Mouse (Mus musculus): ENCODE measurements around the gene Efhc2. TPM values are rescaled to one million over a fixed set of nuclear protein-coding genes. Genes with fewer than 3 reads are reported as not detected.

Efhc2 gene
- polyA plus RNA-seq (2014; fragmentation: Nextera tagmentation; extraction: Ambion mirVana) = not detected in 2 replicates

DNA sequence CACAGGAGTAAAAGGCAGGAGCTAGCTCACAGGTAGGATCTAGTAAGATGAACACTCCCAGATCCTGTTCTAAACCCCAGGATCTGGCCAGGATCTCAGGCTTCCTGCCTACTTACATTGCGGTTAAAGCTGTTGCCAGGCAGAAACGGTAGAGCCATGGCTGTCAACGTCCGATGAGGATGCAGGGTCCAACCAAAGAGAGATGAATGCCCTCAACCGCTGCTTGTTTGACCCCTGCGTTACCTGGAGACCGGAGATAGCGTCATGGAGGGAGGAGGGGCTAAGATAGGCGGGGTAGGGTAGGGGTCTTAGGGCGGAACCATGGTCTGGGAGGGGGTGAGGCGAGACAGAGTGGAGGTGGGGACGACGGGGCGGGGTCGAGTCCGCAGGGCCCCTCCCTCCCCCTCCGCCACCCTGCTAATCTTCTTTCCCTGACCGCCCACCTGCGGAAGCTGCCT is at the start of gene Efhc2:
Efhc2 (minus strand) TSS at position 243 of the 458 bp plus-strand sequence.
- Histone ChIP-seq H3K4me1 (ENCODE audit: control insufficient read depth in 2 of 2, insufficient read depth in 2 of 2, low read length in 2 of 2) (no peaks in the 10 kb centered on the region), H3K9ac (ENCODE audit: low read length) (peak within 1 kb of the TSS; percentile 46; the same call in 1 of the 2 replicates), H3K27ac (replicated peaks in 1 of 2; ENCODE audit: control insufficient read depth in 1 of 2, insufficient read depth in 1 of 2, low read depth in 2 of 2, low read length in 2 of 2) (no peak within 1 kb of the TSS), H3K36me3 (ENCODE audit: control insufficient read depth, insufficient read depth, low read length) (no peaks in the 10 kb centered on the region), H3K4me2 (ENCODE audit: low read length) (peak within 1 kb of the TSS; percentile 64), H3K9me3 (ENCODE audit: control insufficient read depth, low read length) (no peaks in the 10 kb centered on the region), H3K27me3 (ENCODE audit: control insufficient read depth, insufficient read depth, low read length) (no peaks in the 10 kb centered on the region), H3K4me3 (ENCODE audit: control insufficient read depth in 1 of 2, insufficient read depth in 1 of 2, low read depth in 1 of 2, low read length in 2 of 2) (peak within 1 kb of the TSS; percentile 34 to 46)
- WGBS = 16% methylated on average over 17 of the region's 19 CpGs
- ATAC-seq (ENCODE audit: insufficient number of reproducible peaks, insufficient read depth, low FRiP score, low read depth) = no peak

DNA sequence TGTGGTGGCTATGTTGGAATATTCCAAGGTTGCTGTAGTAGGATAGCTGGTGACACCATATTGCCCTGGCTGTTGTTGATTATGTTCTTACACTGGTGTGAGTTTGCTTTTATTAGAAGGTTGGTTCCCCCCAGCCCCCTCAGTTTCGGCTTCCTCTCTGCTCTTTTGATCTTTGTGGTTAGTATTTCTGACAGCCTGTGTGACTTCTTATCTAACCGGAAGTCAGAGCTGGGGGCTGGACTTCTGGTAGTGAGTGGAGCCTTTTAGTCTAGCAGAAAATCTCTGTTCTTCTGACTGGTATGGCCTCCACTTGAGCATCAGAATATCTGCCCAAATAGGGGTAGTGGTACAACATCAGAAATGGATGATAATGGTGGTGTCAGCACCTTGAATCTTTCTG is 45.9 kb upstream of the Efhc2 start:
- H3K4me1 ChIP-seq (ENCODE audit: control insufficient read depth in 2 of 2, insufficient read depth in 2 of 2, low read length in 2 of 2) = no peaks in the 10 kb centered on the region
- no peak overlapping the region for H3K4me3 ChIP-seq (ENCODE audit: control insufficient read depth in 1 of 2, insufficient read depth in 1 of 2, low read depth in 1 of 2, low read length in 2 of 2)
- no peak overlapping the region for H3K27ac ChIP-seq (replicated peaks in 1 of 2; ENCODE audit: control insufficient read depth in 1 of 2, insufficient read depth in 1 of 2, low read depth in 2 of 2, low read length in 2 of 2)
- no peaks in the 10 kb centered on the region for H3K27me3 ChIP-seq (ENCODE audit: control insufficient read depth, insufficient read depth, low read length)
- ATAC-seq (ENCODE audit: insufficient number of reproducible peaks, insufficient read depth, low FRiP score, low read depth) = no peak
- no peaks in the 10 kb centered on the region for H3K36me3 ChIP-seq (ENCODE audit: control insufficient read depth, insufficient read depth, low read length)
- H3K9me3 ChIP-seq (ENCODE audit: control insufficient read depth, low read length) = no peaks in the 10 kb centered on the region
- 43% methylated on average over 2 of the region's 2 CpGs for WGBS
- no peak overlapping the region for H3K4me2 ChIP-seq (ENCODE audit: low read length)
- H3K9ac ChIP-seq (ENCODE audit: low read length) = no peak overlapping the region

DNA sequence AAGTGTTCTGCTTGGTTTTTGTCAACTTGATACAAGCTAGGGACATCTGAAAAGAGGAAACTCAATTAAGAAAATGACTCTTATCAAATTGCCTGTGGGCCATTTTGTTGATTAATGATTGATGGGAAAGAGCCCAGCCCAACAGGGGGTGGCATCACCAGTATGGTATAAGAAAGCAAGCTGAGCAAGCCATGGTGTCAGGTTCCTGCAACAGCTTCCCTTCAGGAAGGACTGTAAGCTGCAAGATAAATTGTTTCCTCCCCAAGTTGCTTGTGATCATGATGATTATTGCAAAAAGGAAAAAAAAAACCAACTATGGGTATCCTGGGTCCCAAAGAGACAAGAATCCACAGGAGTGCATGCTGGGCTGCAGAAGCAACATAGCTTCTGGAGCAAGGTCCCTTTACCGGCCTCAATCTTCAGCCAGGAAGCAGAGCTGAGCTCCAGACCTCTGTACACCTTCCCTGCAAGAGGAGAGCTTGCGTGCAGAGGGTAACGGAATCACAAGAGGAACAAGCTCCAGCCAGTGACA is 18.8 kb downstream of the Efhc2 start:
- no peak for ATAC-seq (ENCODE audit: insufficient number of reproducible peaks, insufficient read depth, low FRiP score, low read depth)

DNA sequence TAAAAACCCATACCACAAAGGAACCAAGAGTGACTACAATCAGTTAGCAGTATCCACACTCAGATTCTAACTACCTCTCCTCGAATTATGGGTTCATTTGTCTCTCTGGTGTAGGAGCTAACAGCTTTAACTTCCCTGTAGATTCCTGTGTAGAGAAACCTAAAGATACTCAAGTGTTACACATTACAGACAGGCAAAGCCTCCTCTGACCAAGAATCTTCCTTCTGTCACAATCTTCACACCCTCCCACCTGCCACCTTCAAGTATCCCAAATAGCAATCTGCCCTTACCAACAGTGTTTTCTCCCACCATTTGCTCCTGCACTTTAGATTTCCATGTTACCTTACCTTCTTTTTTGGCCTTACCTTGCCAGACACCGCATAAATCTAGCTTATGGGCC is 35.3 kb downstream of the Efhc2 start:
- H3K4me2 ChIP-seq (ENCODE audit: low read length) = no peak overlapping the region

More for the DNA sequence above, 18.8 kb downstream of the Efhc2 start:
- no peaks in the 10 kb centered on the region for H3K4me1 ChIP-seq (ENCODE audit: control insufficient read depth in 2 of 2, insufficient read depth in 2 of 2, low read length in 2 of 2)
- H3K4me2 ChIP-seq (ENCODE audit: low read length) = no peak overlapping the region
- no peaks in the 10 kb centered on the region for H3K9me3 ChIP-seq (ENCODE audit: control insufficient read depth, low read length)
- no peak overlapping the region for H3K9ac ChIP-seq (ENCODE audit: low read length)
- H3K4me3 ChIP-seq (ENCODE audit: control insufficient read depth in 1 of 2, insufficient read depth in 1 of 2, low read depth in 1 of 2, low read length in 2 of 2) = no peak overlapping the region
- H3K27ac ChIP-seq (replicated peaks in 1 of 2; ENCODE audit: control insufficient read depth in 1 of 2, insufficient read depth in 1 of 2, low read depth in 2 of 2, low read length in 2 of 2) = no peak overlapping the region
- WGBS = 66% methylated on average over 3 of the region's 3 CpGs
- no peaks in the 10 kb centered on the region for H3K27me3 ChIP-seq (ENCODE audit: control insufficient read depth, insufficient read depth, low read length)
- no peaks in the 10 kb centered on the region for H3K36me3 ChIP-seq (ENCODE audit: control insufficient read depth, insufficient read depth, low read length)

DNA sequence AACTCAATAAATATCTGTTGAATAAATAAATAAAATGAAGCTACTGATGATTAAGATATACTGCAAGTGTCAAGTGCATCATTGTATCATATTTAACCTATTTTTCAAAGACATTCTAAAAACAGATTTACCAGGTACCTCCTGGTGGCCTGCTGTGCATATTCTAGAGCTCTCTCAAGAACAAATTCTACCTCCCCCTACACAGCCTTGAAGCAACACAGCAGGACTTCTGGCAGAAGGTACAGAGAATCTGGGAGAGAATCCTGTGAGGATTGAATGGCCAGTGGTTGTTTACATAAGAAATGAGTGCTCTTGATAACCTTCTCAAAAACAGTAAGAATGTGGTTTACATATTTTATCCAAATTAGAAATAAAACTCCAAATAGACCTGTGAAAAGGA is 94.0 kb downstream of the Efhc2 start:
- Histone ChIP-seq H3K9me3 (ENCODE audit: control insufficient read depth, low read length) (no peaks in the 10 kb centered on the region), H3K9ac (ENCODE audit: low read length) (no peak overlapping the region), H3K4me1 (ENCODE audit: control insufficient read depth in 2 of 2, insufficient read depth in 2 of 2, low read length in 2 of 2) (no peaks in the 10 kb centered on the region), H3K36me3 (ENCODE audit: control insufficient read depth, insufficient read depth, low read length) (no peaks in the 10 kb centered on the region), H3K27me3 (ENCODE audit: control insufficient read depth, insufficient read depth, low read length) (no peaks in the 10 kb centered on the region), H3K27ac (replicated peaks in 1 of 2; ENCODE audit: control insufficient read depth in 1 of 2, insufficient read depth in 1 of 2, low read depth in 2 of 2, low read length in 2 of 2) (no peak overlapping the region), H3K4me2 (ENCODE audit: low read length) (no peak overlapping the region), H3K4me3 (ENCODE audit: control insufficient read depth in 1 of 2, insufficient read depth in 1 of 2, low read depth in 1 of 2, low read length in 2 of 2) (no peak overlapping the region)
- ATAC-seq (ENCODE audit: insufficient number of reproducible peaks, insufficient read depth, low FRiP score, low read depth) = no peak

More for the DNA sequence above, 35.3 kb downstream of the Efhc2 start:
- H3K36me3 ChIP-seq (ENCODE audit: control insufficient read depth, insufficient read depth, low read length) = no peaks in the 10 kb centered on the region
- H3K9me3 ChIP-seq (ENCODE audit: control insufficient read depth, low read length) = no peaks in the 10 kb centered on the region
- H3K27me3 ChIP-seq (ENCODE audit: control insufficient read depth, insufficient read depth, low read length) = no peaks in the 10 kb centered on the region
- H3K4me3 ChIP-seq (ENCODE audit: control insufficient read depth in 1 of 2, insufficient read depth in 1 of 2, low read depth in 1 of 2, low read length in 2 of 2) = no peak overlapping the region
- H3K9ac ChIP-seq (ENCODE audit: low read length) = no peak overlapping the region
- no peak for ATAC-seq (ENCODE audit: insufficient number of reproducible peaks, insufficient read depth, low FRiP score, low read depth)
- 56% methylated on average over 2 of the region's 2 CpGs for WGBS
- H3K4me1 ChIP-seq (ENCODE audit: control insufficient read depth in 2 of 2, insufficient read depth in 2 of 2, low read length in 2 of 2) = no peaks in the 10 kb centered on the region
- H3K27ac ChIP-seq (replicated peaks in 1 of 2; ENCODE audit: control insufficient read depth in 1 of 2, insufficient read depth in 1 of 2, low read depth in 2 of 2, low read length in 2 of 2) = no peak overlapping the region

DNA sequence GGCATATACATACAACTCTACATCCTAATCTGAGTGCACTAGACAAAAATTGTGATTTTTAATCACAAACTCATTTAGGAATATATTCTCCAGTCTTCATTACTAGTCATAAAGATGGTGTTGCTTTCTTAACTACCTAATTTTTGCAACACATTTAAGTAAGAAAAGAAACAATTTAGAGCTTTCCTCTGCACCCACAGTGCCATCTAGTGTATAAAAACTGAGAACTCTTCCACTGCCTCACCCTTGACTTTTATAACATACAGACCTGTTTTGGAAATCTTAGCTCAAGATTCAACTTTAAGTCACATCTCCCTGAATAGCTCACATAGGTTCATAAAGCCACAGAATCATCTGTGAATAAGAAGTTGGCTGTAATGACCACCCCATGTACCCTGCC is 101.7 kb downstream of the Efhc2 start:
- no peaks in the 10 kb centered on the region for H3K36me3 ChIP-seq (ENCODE audit: control insufficient read depth, insufficient read depth, low read length)
- H3K27me3 ChIP-seq (ENCODE audit: control insufficient read depth, insufficient read depth, low read length) = no peaks in the 10 kb centered on the region
- H3K9ac ChIP-seq (ENCODE audit: low read length) = no peak overlapping the region
- H3K27ac ChIP-seq (replicated peaks in 1 of 2; ENCODE audit: control insufficient read depth in 1 of 2, insufficient read depth in 1 of 2, low read depth in 2 of 2, low read length in 2 of 2) = no peak overlapping the region
- no peaks in the 10 kb centered on the region for H3K9me3 ChIP-seq (ENCODE audit: control insufficient read depth, low read length)
- H3K4me2 ChIP-seq (ENCODE audit: low read length) = no peak overlapping the region
- no peak overlapping the region for H3K4me3 ChIP-seq (ENCODE audit: control insufficient read depth in 1 of 2, insufficient read depth in 1 of 2, low read depth in 1 of 2, low read length in 2 of 2)
- no peak for ATAC-seq (ENCODE audit: insufficient number of reproducible peaks, insufficient read depth, low FRiP score, low read depth)
- no peaks in the 10 kb centered on the region for H3K4me1 ChIP-seq (ENCODE audit: control insufficient read depth in 2 of 2, insufficient read depth in 2 of 2, low read length in 2 of 2)

DNA sequence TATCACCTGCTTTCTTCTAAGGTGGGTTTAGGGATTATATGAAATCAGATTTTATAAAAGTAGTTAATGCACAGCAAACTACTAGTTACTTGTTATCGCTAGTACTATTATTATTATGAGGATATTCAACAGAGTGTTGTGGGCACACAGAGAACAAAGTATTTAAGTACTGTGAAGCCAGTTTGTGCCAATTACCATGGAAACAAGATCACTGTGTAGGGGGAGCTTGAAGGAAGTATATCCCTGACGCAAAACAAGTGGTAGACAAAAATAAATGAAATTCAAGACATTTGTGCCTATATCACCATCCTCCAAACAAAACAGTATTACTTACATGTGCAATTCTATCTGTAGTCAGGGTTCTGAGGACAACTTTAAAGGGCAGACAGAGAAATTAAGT is 105.7 kb downstream of the Efhc2 start:
- 77% methylated on average over 2 of the region's 2 CpGs for WGBS
- no peaks in the 10 kb centered on the region for H3K9me3 ChIP-seq (ENCODE audit: control insufficient read depth, low read length)
- no peak overlapping the region for H3K4me3 ChIP-seq (ENCODE audit: control insufficient read depth in 1 of 2, insufficient read depth in 1 of 2, low read depth in 1 of 2, low read length in 2 of 2)
- no peaks in the 10 kb centered on the region for H3K36me3 ChIP-seq (ENCODE audit: control insufficient read depth, insufficient read depth, low read length)
- H3K27ac ChIP-seq (replicated peaks in 1 of 2; ENCODE audit: control insufficient read depth in 1 of 2, insufficient read depth in 1 of 2, low read depth in 2 of 2, low read length in 2 of 2) = no peak overlapping the region
- H3K4me2 ChIP-seq (ENCODE audit: low read length) = no peak overlapping the region
- ATAC-seq (ENCODE audit: insufficient number of reproducible peaks, insufficient read depth, low FRiP score, low read depth) = no peak
- no peaks in the 10 kb centered on the region for H3K27me3 ChIP-seq (ENCODE audit: control insufficient read depth, insufficient read depth, low read length)
- no peak overlapping the region for H3K9ac ChIP-seq (ENCODE audit: low read length)
- H3K4me1 ChIP-seq (ENCODE audit: control insufficient read depth in 2 of 2, insufficient read depth in 2 of 2, low read length in 2 of 2) = no peaks in the 10 kb centered on the region

DNA sequence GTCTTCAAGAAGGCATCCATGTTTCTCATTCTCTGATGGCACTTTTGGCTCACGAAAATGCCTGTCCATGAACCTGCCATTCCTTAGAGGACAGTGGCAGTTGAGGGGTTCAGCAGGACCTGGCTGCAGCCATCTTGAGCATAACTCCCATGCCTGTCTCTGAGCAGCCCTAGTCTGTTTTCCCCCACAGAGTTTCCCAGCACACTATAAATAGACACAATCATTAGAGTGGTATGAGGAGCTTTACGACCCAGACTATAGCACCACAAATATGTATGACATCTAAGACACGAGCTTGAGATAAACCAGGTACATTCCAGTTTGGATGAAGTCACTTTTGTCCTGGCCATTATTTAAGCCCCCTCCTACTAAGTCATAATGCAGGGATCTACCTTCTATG is 143.4 kb downstream of the Efhc2 start:
- no peak for ATAC-seq (ENCODE audit: insufficient number of reproducible peaks, insufficient read depth, low FRiP score, low read depth)
- no peaks in the 10 kb centered on the region for H3K36me3 ChIP-seq (ENCODE audit: control insufficient read depth, insufficient read depth, low read length)
- no peaks in the 10 kb centered on the region for H3K4me1 ChIP-seq (ENCODE audit: control insufficient read depth in 2 of 2, insufficient read depth in 2 of 2, low read length in 2 of 2)
- H3K4me2 ChIP-seq (ENCODE audit: low read length) = no peak overlapping the region
- no peak overlapping the region for H3K9ac ChIP-seq (ENCODE audit: low read length)
- peak overlapping the region in 1 of 2 experiments; percentile 9; a peak in 1 of 4 replicates for H3K27ac ChIP-seq (replicated peaks in 1 of 2; ENCODE audit: control insufficient read depth in 1 of 2, insufficient read depth in 1 of 2, low read depth in 2 of 2, low read length in 2 of 2)
- no peak overlapping the region for H3K4me3 ChIP-seq (ENCODE audit: control insufficient read depth in 1 of 2, insufficient read depth in 1 of 2, low read depth in 1 of 2, low read length in 2 of 2)
- H3K9me3 ChIP-seq (ENCODE audit: control insufficient read depth, low read length) = no peaks in the 10 kb centered on the region
- WGBS = 41% methylated on average over 3 of the region's 3 CpGs
- H3K27me3 ChIP-seq (ENCODE audit: control insufficient read depth, insufficient read depth, low read length) = no peaks in the 10 kb centered on the region
